Mouse (Mus musculus) stomach, embryonic 15.5 days (tissue): ENCODE data around the gene Golgb1. TPM values are rescaled to one million over a fixed set of nuclear protein-coding genes. Genes with fewer than 3 reads are reported as not detected.

ENCODE experiments used
- ATAC-seq: fragments of 200-750 bp; cut with Nextera tagmentation; 2 replicates; pipeline ENCODE4 v1.8.0; 2017; ENCODE audit warnings: low read depth, moderate number of reproducible peaks, moderate TSS enrichment; ENCODE audit not compliant: insufficient read depth, low FRiP score
- H3K27ac ChIP-seq: fragments of 300-500 bp; sonication (generic); 2 replicates; pipeline ENCODE4 v1.5.1; 2015; ENCODE audit warnings: mild to moderate bottlenecking, inconsistent platforms
- H3K27me3 ChIP-seq: fragments of 300-500 bp; sonication (generic); replicated peaks from 2 replicates; pipeline ENCODE4 v1.6.1; 2015; ENCODE audit warnings: inconsistent platforms
- H3K36me3 ChIP-seq: fragments of 300-500 bp; sonication (generic); 2 replicates; pipeline ENCODE4 v1.6.1; 2015; ENCODE audit warnings: inconsistent platforms
- H3K4me1 ChIP-seq: fragments of 300-500 bp; sonication (generic); 2 replicates; pipeline ENCODE4 v1.6.1; 2015; ENCODE audit warnings: inconsistent platforms
- H3K4me2 ChIP-seq: fragments of 300-500 bp; sonication (generic); 2 replicates; pipeline ENCODE4 v1.6.1; 2015; ENCODE audit warnings: mild to moderate bottlenecking, inconsistent platforms
- H3K4me3 ChIP-seq: fragments of 300-500 bp; sonication (generic); replicated peaks from 2 replicates; pipeline ENCODE4 v1.5.1; 2015; ENCODE audit warnings: inconsistent platforms
- H3K9ac ChIP-seq: fragments of 300-500 bp; sonication (generic); 2 replicates; pipeline ENCODE4 v1.6.1; 2015; ENCODE audit warnings: inconsistent platforms
- H3K9me3 ChIP-seq: fragments of 300-500 bp; sonication (generic); 2 replicates; pipeline ENCODE4 v1.6.1; 2016; ENCODE audit warnings: inconsistent platforms
- WGBS: fragments of 180-500 bp; shearing (Covaris S2); methylation state at CpG from one replicate; pipeline ENCODE4 v1.1.7; 2015; 5-methylcytosine and 5-hydroxymethylcytosine counted together
- polyA plus RNA-seq: library from polyadenylated mRNA; unstranded; fragments of >200 nt; fragmentation: Nextera tagmentation; extraction: Ambion mirVana; gene quantifications from 2 replicates; pipeline ENCODE4 v1.2.1, GENCODE M21; 2015

The Golgb1 gene
- polyA plus RNA-seq, 1 experiment from 2014 or later: 103 TPM

DNA sequence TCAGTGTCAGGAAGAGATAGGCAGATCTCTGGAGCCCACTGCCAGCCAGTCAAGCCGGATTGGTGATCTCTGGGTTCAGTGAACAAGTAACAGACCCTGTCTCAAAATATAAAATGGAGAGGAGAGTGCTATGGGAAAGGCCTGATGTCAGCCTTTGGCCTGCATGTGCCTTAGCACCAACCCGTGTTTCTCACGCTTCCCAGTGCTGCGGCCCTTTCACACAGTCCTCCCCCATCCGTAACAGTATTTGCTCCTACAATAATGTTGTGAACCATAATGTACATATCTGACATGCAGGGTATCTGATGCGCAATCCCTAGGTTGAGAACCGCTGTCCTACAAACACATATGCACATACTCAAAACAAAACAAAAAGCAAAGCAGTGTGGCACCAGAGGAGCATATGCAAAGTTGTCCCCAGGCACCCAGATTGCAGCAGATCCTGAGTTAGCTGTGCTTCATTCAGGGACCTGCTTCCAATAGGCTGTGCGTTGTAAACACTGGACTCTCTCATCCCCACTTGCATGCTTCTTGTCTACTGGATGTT is 46.2 kb downstream of the Golgb1 start:
- ATAC-seq: no peak
- no peaks in the 10 kb centered on the region for H3K4me1 ChIP-seq
- H3K27me3 ChIP-seq: no peaks in the 10 kb centered on the region
- no peak overlapping the region for H3K27ac ChIP-seq
- peaks cover 28% of the 10 kb centered on the region for H3K36me3 ChIP-seq
- H3K9me3 ChIP-seq: no peaks in the 10 kb centered on the region
- H3K4me2 ChIP-seq: no peak overlapping the region
- H3K9ac ChIP-seq: no peak overlapping the region
- H3K4me3 ChIP-seq: no peak overlapping the region
- 91% methylated on average over 8 of the region's 8 CpGs for WGBS

- Histone ChIP-seq H3K4me1 (no peaks in the 10 kb centered on the region), H3K36me3 (peaks cover 28% of the 10 kb centered on the region), H3K9ac (no peak overlapping the region), H3K9me3 (no peaks in the 10 kb centered on the region), H3K27me3 (no peaks in the 10 kb centered on the region), H3K4me2 (no peak overlapping the region), H3K4me3 (no peak overlapping the region), H3K27ac (no peak overlapping the region)
- ATAC-seq: no peak
- WGBS: 91% methylated on average over 6 of the region's 6 CpGs
These were observed 47.0 kb downstream of the Golgb1 start for GRCm38 (mm10) chr16:36921980-36922379.

GRCm38 (mm10) chr16:36924312-36924711 is 49.4 kb downstream of the Golgb1 start:
- no peaks in the 10 kb centered on the region for H3K9me3 ChIP-seq
- 95% methylated on average over 8 of the region's 8 CpGs for WGBS
- no peak overlapping the region for H3K9ac ChIP-seq
- no peaks in the 10 kb centered on the region for H3K4me1 ChIP-seq
- no peaks in the 10 kb centered on the region for H3K27me3 ChIP-seq
- H3K4me3 ChIP-seq: no peak overlapping the region
- H3K27ac ChIP-seq: no peak overlapping the region
- H3K4me2 ChIP-seq: no peak overlapping the region
- H3K36me3 ChIP-seq: peaks cover 29% of the 10 kb centered on the region
- no peak for ATAC-seq

DNA sequence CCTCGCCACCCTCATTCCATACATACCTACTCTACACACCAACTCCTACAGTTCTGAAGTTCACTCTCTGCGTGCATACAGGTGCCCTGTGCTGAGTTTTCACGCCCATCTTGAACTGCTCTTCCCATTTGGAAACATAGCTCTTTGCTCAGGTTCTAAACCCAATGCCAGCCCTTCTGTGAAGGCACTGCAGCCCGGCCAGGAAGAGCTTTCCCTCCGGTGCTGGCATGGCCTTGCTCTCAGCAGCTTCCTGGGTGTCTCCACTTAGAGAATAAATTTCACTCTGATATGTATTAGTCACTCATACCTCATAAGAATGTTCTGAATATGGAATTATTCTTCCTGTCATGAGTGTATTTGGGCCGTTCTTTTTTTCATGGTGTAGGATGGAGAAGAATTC is 50.4 kb downstream of the Golgb1 start:
- Histone ChIP-seq H3K36me3 (peaks cover 25% of the 10 kb centered on the region), H3K9ac (no peak overlapping the region), H3K4me1 (no peaks in the 10 kb centered on the region), H3K27ac (no peak overlapping the region), H3K27me3 (no peaks in the 10 kb centered on the region), H3K4me3 (no peak overlapping the region), H3K4me2 (no peak overlapping the region), H3K9me3 (no peaks in the 10 kb centered on the region)
- ATAC-seq: no peak
- WGBS: 89% methylated on average over 6 of the region's 6 CpGs

DNA sequence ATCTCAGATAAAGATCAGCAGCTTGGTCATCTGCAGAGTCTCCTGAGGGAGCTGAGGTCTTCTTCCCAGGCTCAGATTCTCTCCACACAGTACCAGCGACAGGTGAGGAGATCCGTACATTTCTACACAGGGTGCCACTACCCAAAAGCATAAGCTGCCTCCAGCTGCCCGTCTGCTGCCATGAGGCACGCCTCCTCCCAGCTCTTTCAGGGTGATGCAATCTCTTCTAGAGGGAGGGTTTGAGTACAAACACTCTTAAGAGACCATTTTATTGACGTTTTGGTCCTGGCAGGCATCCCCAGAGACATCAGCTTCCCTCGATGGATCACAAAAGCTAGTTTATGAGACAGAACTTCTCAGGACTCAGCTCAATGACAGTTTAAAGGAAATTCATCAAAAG is 50.9 kb downstream of the Golgb1 start:
- Histone ChIP-seq H3K4me3 (no peak overlapping the region), H3K36me3 (peaks cover 25% of the 10 kb centered on the region), H3K4me1 (no peaks in the 10 kb centered on the region), H3K27me3 (no peaks in the 10 kb centered on the region), H3K9ac (no peak overlapping the region), H3K27ac (no peak overlapping the region), H3K4me2 (no peak overlapping the region), H3K9me3 (no peaks in the 10 kb centered on the region)
- ATAC-seq: no peak
- WGBS: 76% methylated on average over 6 of the region's 6 CpGs

- no peak overlapping the region for H3K27ac ChIP-seq
- no peak overlapping the region for H3K4me3 ChIP-seq
- ATAC-seq: no peak
- WGBS: 90% methylated on average over 10 of the region's 10 CpGs
- peaks cover 31% of the 10 kb centered on the region for H3K36me3 ChIP-seq
- no peaks in the 10 kb centered on the region for H3K4me1 ChIP-seq
- H3K27me3 ChIP-seq: no peaks in the 10 kb centered on the region
- no peak overlapping the region for H3K9ac ChIP-seq
- no peaks in the 10 kb centered on the region for H3K9me3 ChIP-seq
- H3K4me2 ChIP-seq: no peak overlapping the region
These were observed 51.8 kb downstream of the Golgb1 start for GRCm38 (mm10) chr16:36926514-36927447.

DNA sequence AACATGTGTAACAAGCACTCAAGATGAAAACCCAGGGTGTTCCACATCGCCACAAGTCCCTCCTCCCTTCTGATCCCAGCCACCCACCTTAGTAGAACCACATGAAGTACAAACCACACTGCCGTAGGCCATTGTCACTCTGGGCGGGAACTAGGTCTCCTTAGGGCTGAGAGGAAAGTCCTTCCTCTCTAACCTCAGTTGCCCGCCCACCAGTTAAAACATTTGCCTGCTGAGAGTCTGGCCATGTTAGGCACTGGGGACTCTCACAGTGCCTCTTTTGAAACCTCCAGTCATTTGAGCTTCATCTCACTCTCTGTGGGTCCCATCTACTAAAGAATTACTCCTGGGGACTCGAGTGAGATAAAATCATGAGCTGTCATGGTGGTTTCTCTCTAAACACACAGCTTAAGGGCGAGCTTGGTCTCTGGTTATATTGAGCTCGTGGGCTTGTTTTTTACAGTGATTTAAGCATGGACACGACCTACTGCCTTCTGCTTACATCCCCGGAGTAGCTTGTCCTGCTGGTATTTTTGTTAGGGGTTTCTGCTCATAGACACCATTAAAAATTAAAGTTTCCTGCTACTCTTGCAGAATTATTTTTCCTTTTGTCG is 52.7 kb downstream of the Golgb1 start:
- WGBS: 85% methylated on average over 10 of the region's 10 CpGs

DNA sequence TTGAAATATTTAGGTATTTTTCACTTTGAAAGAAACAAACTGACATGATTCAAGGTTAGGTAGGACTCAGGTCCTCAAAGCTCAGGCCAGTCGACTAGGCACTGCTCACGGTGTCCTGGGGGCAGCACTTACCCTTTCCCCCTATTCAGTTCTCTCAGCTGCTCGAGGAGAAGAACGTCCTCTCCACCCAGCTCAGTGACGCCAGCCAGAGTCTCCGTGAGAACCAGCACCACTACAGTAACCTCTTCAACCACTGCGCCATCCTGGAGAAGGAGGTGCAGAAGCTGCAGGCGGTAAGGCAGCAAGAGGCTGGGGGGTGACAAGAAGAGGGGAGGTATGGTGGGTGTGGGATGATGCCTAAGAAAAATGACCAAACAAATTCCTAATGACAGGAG is 53.2 kb downstream of the Golgb1 start:
- H3K27ac ChIP-seq: no peak overlapping the region
- H3K4me3 ChIP-seq: no peak overlapping the region
- H3K9me3 ChIP-seq: no peaks in the 10 kb centered on the region
- no peak overlapping the region for H3K4me2 ChIP-seq
- H3K9ac ChIP-seq: no peak overlapping the region
- no peaks in the 10 kb centered on the region for H3K4me1 ChIP-seq
- WGBS: 92% methylated on average over 8 of the region's 8 CpGs
- no peaks in the 10 kb centered on the region for H3K27me3 ChIP-seq
- no peak for ATAC-seq
- H3K36me3 ChIP-seq: peaks cover 41% of the 10 kb centered on the region

More for the DNA sequence above, 52.7 kb downstream of the Golgb1 start:
- H3K9ac ChIP-seq: no peak overlapping the region
- H3K4me2 ChIP-seq: no peak overlapping the region
- no peaks in the 10 kb centered on the region for H3K4me1 ChIP-seq
- H3K27ac ChIP-seq: no peak overlapping the region
- H3K36me3 ChIP-seq: peaks cover 39% of the 10 kb centered on the region
- ATAC-seq: no peak
- no peak overlapping the region for H3K4me3 ChIP-seq
- H3K9me3 ChIP-seq: no peaks in the 10 kb centered on the region
- no peaks in the 10 kb centered on the region for H3K27me3 ChIP-seq

GRCm38 (mm10) chr16:36929216-36929615 is 54.3 kb downstream of the Golgb1 start:
- H3K27me3 ChIP-seq: no peaks in the 10 kb centered on the region
- H3K4me1 ChIP-seq: no peaks in the 10 kb centered on the region
- H3K27ac ChIP-seq: no peak overlapping the region
- H3K9me3 ChIP-seq: no peaks in the 10 kb centered on the region
- no peak overlapping the region for H3K4me2 ChIP-seq
- 98% methylated on average over 7 of the region's 7 CpGs for WGBS
- peaks cover 41% of the 10 kb centered on the region for H3K36me3 ChIP-seq
- H3K4me3 ChIP-seq: no peak overlapping the region
- ATAC-seq: no peak
- H3K9ac ChIP-seq: no peak overlapping the region

DNA sequence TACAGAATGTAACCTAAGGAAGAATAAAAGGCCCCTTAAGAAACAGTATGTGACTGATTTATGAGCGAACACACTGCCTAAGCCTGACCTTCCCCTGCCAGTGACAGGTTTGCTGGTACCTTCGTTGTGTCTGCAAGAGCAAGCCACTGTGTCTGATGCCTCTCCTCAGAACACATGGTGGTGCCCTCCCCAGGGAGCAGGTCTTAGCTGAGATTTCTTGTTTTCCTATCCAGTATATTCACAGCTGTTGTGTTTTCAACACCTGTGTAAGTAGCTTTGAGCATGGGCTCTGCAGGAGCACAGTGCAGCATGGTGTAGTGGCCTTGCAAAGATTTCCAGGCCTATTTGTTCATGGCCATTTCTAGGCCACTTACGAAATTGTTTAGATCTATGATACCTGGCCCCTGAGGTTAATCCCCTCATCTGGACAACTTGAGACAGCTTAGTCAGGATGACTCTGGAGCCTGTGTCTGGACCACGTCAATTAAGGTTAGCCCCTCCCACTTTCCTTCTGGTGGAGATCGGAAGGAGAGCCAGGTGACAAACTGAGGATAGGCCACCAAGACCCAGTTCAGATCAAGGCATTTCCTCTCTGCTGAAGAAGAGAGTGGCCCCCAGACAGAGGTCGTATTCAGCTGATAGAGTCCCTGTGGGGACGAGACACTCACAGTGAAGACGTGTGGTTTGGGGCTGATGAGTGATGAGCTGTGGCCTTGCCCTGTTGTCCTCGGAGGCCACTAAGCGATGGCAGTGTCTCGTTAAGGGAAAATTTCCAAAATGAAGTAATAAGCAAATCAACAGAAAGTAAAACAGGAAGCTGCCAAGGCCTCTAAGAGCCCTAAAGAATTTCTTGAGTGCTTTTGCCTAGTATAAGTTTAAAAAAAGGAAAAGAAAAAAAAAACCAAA is 55.5 kb downstream of the Golgb1 start:
- Histone ChIP-seq H3K9ac (no peak overlapping the region), H3K27ac (no peak overlapping the region), H3K9me3 (no peaks in the 10 kb centered on the region), H3K4me1 (no peaks in the 10 kb centered on the region), H3K27me3 (no peaks in the 10 kb centered on the region), H3K36me3 (peaks cover 36% of the 10 kb centered on the region), H3K4me2 (no peak overlapping the region), H3K4me3 (no peak overlapping the region)
- no peak for ATAC-seq
- WGBS: 67% methylated on average over 11 of the region's 11 CpGs

DNA sequence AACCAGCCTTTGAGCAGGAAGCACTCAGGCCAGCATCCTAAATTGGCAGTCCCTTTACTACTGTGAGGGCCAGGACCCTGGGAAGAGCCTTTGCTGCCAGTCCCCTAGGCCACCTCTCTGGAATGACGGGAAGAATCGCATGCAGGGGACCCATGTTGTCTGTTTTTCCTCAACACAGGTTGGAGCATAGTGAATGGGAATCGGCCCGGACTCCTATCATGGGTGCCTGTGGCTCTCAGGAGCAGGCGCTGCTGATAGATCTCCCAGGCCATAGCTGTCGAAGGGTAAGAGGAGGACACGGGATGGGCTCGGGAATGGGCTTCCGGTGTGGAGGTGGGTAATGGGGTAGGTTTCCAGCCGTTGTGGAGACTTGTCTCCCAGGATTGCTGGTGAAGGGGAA is 56.4 kb downstream of the Golgb1 start:
- H3K27me3 ChIP-seq: no peaks in the 10 kb centered on the region
- ATAC-seq: no peak
- no peak overlapping the region for H3K9ac ChIP-seq
- H3K9me3 ChIP-seq: no peaks in the 10 kb centered on the region
- no peak overlapping the region for H3K4me3 ChIP-seq
- no peak overlapping the region for H3K4me2 ChIP-seq
- WGBS: 92% methylated on average over 10 of the region's 10 CpGs
- no peaks in the 10 kb centered on the region for H3K4me1 ChIP-seq
- H3K36me3 ChIP-seq: peaks cover 31% of the 10 kb centered on the region
- H3K27ac ChIP-seq: no peak overlapping the region
